Mouse (Mus musculus) central nervous system, embryonic 14 days (tissue): Measurements from ENCODE around the gene Gm11437. TPM values are rescaled to one million over a fixed set of nuclear protein-coding genes. Genes with fewer than 3 reads are reported as not detected.

ENCODE experiments used
- polyA plus RNA-seq: library from polyadenylated mRNA; depleted of rRNA; stranded (reverse); fragments of >200 nt; gene quantifications from 2 replicates; pipeline ENCODE4 v1.2.3, GENCODE M21; 2012; rRNA removed

Gm11437 gene
- not detected in 2 replicates for polyA plus RNA-seq

GRCm38 (mm10) chr11:84167046-84167526 lies at the start of gene Gm11437:
Gene Gm11437, minus strand, starts transcription at chr11:84167476.

GRCm38 (mm10) chr11:84128943-84129798 lies 38.1 kb downstream of the Gm11437 start, which contains the start of the genes Tada2a and Acaca:
Gene Tada2a, minus strand, starts transcription at chr11:84129600.
Gene Acaca, plus strand, starts transcription at chr11:84129672.

Other genes starting within 250 kb of the Gm11437 start
- 19.7 and 21.7 TPM in 2 replicates for gene Ddx52, start 225.4 kb downstream of the Gm11437 start, polyA plus RNA-seq
- gene Synrg, start 203.0 kb downstream of the Gm11437 start, polyA plus RNA-seq, result 26.2 and 28.9 TPM in 2 replicates
- gene Dusp14, start 98.2 kb downstream of the Gm11437 start, polyA plus RNA-seq, result 14.3 and 22.0 TPM in 2 replicates
- 55.1 and 58.1 TPM in 2 replicates for gene Tada2a, start 37.9 kb downstream of the Gm11437 start, polyA plus RNA-seq
- gene Acaca, start 37.8 kb downstream of the Gm11437 start, polyA plus RNA-seq, result 29.3 and 29.5 TPM in 2 replicates